Mouse (Mus musculus) C2C12 (cell line): ENCODE measurements around the gene Samd8. TPM values are rescaled to one million over a fixed set of nuclear protein-coding genes. Genes with fewer than 3 reads are reported as not detected.

ENCODE experiments used
- H3K27me3 ChIP-seq: one replicate; pipeline ENCODE4 v1.6.1; 2011; ENCODE audit not compliant: control insufficient read depth, insufficient read depth, insufficient read length
- H3K36me3 ChIP-seq: one replicate; pipeline ENCODE4 v1.6.1; 2011; ENCODE audit not compliant: control insufficient read depth, insufficient read depth
- H3K4me3 ChIP-seq: one replicate; pipeline ENCODE4 v1.5.1; 2011; ENCODE audit warnings: mild to moderate bottlenecking, control low read depth; ENCODE audit not compliant: poor library complexity, insufficient read depth, severe bottlenecking
- H3K79me2 ChIP-seq: one replicate; pipeline ENCODE4 v1.6.1; 2011; ENCODE audit not compliant: control insufficient read depth, insufficient read depth
- H3K79me3 ChIP-seq: one replicate; pipeline ENCODE4 v1.6.1; 2011; ENCODE audit warnings: low read depth, control low read depth
- H3ac ChIP-seq: one replicate; pipeline ENCODE3; 2011; ENCODE audit warnings: low read depth; ENCODE audit not compliant: control insufficient read depth, insufficient read length
- CEBPB ChIP-seq: IDR thresholded peaks from one replicate; pipeline ENCODE4 v1.6.1; 2011; ENCODE audit warnings: low read depth, mild to moderate bottlenecking, control low read depth, moderate library complexity
- CTCF ChIP-seq: IDR thresholded peaks from one replicate; pipeline ENCODE4 v1.5.1; 2011; ENCODE audit not compliant: control insufficient read depth, insufficient read depth, insufficient read length
- FOSL1 ChIP-seq: IDR thresholded peaks from one replicate; pipeline ENCODE4 v1.8.0; 2011; ENCODE audit warnings: mild to moderate bottlenecking, low read length; ENCODE audit not compliant: poor library complexity, insufficient read depth, severe bottlenecking
- MAX ChIP-seq: IDR thresholded peaks from one replicate; pipeline ENCODE4 v1.6.1; 2011; ENCODE audit warnings: mild to moderate bottlenecking, control low read depth
- MYOD1 ChIP-seq: IDR thresholded peaks from one replicate; pipeline ENCODE4 v1.6.1; 2011; ENCODE audit warnings: low read depth; ENCODE audit not compliant: control insufficient read depth, insufficient read length
- MYOG ChIP-seq: IDR thresholded peaks from one replicate; pipeline ENCODE4 v1.6.1; 2011; ENCODE audit not compliant: control insufficient read depth, insufficient read length; ENCODE audit errors: extremely low read depth
- USF1 ChIP-seq: IDR thresholded peaks from one replicate; pipeline ENCODE4 v1.6.1; 2011; ENCODE audit warnings: low read depth, mild to moderate bottlenecking, control low read depth, moderate library complexity
- polyA plus RNA-seq: library from polyadenylated mRNA; unstranded; fragments of >200 nt; fragmentation: generic; extraction: Trizol; gene quantifications from one replicate; pipeline ENCODE4 v1.2.1, GENCODE M21; 2012; ENCODE audit warnings: missing spikeins

Gene Samd8
- polyA plus RNA-seq, 1 experiment, result 7.8 TPM

DNA sequence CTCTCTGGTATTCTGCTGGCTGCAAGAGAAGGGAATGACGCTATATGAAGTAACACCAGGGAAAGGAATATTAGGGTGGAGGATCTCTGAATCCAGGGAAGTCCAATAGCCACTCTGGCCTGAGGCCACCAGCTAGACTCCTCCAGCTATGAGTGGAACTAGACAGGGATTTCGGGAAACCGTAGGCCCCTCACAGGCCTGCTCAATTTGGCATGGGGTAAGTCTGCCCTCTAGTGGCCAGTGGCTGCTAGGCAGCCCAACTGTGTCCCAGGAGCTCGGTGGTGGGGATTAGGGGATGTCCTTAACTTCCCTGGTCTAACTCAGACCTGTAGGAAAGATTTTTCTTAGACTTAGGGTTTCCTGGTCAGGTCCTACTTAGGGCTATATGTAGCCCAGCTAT lies 8.5 kb upstream of the Samd8 start:
- H3K79me2 ChIP-seq, result no peaks in the 10 kb centered on the region
- H3ac ChIP-seq, result no peak overlapping the region
- no peaks in the 10 kb centered on the region for H3K27me3 ChIP-seq
- no peak overlapping the region for H3K4me3 ChIP-seq
- TF ChIP-seq MYOG, result no peak
- TF ChIP-seq CEBPB, result no peak
- TF ChIP-seq CTCF, result peak; percentile 89
- TF ChIP-seq MYOD1, result no peak
- H3K79me3 ChIP-seq, result no peaks in the 10 kb centered on the region
- no peaks in the 10 kb centered on the region for H3K36me3 ChIP-seq

DNA sequence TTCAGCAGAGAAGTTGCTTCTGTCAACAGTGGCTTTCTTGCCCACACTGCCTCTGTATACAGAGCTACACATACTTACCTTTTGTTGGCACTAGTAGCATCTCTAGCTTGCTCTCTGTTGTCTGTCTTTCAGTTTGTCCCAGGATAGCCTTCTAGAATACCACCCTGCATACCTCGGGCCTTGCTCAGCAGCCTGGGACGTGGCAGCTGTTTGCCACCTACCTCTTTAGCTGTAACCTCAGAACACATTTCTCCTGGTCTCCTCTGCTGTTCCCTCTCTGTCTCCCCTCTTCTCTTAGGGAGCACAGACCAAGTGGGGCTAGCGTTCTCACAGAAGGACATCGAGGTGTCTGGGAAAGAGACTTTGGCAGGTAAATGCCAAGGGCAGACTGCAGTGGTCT lies 7.9 kb upstream of the Samd8 start:
- H3K79me3 ChIP-seq, result no peaks in the 10 kb centered on the region
- H3ac ChIP-seq, result no peak overlapping the region
- no peak overlapping the region for H3K4me3 ChIP-seq
- no peaks in the 10 kb centered on the region for H3K36me3 ChIP-seq
- no peaks in the 10 kb centered on the region for H3K27me3 ChIP-seq
- no peaks in the 10 kb centered on the region for H3K79me2 ChIP-seq
- TF ChIP-seq MAX, result no peak
- TF ChIP-seq FOSL1, result no peak
- no peak for TF ChIP-seq USF1
- TF ChIP-seq CEBPB, result no peak
- no peak for TF ChIP-seq MYOD1
- no peak for TF ChIP-seq MYOG
- TF ChIP-seq CTCF, result no peak

DNA sequence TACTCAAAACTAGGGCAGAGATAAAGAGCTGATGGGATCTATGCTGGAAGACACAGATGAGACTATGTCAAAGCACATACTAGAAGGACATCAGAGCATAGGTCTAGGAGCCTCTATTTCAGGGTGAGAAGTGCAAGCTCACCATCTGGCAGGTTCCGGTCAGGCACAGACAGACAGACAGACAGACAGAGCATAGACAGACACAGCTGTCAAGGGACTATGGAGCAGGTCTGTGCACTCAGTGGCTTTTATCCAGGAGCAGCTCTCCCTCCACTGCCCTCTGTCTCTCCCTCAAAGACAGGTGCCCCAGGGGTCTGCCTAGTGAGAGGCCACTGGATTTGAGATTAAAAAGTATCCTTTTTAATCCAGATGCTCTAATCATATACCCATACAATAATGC lies 6.2 kb upstream of the Samd8 start:
- TF ChIP-seq CEBPB (no peak), FOSL1 (no peak), USF1 (no peak), MAX (no peak), MYOG (no peak), MYOD1 (no peak), CTCF (no peak)
- Histone ChIP-seq H3K79me2 (no peaks in the 10 kb centered on the region), H3K27me3 (no peaks in the 10 kb centered on the region)

DNA sequence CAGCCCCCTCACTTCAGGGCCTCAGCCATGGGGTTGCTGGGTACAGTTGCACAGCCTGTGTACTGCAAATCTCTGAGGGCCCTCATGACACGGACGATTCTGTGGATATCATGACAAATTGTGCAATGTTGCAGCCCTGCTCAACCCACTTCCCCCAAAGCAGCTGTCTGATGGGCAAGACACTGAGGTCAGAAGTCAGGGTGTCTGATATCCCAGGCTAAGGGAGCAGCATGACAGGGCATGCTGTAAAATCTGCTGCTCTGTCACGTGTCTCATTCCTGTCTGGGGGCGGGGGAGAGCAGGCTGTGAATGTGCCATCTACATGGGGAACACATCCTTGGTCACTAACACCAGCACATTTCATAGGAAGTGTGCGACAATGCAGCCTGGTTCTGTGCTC lies 5.2 kb upstream of the Samd8 start:
- Histone ChIP-seq H3K79me2 (no peaks in the 10 kb centered on the region), H3K4me3 (no peak overlapping the region), H3K36me3 (no peaks in the 10 kb centered on the region), H3ac (no peak overlapping the region), H3K27me3 (no peaks in the 10 kb centered on the region), H3K79me3 (no peaks in the 10 kb centered on the region)
- TF ChIP-seq MAX (no peak), USF1 (peak; percentile 73), MYOD1 (peak; percentile 63), CEBPB (peak; percentile 42), CTCF (no peak), FOSL1 (no peak), MYOG (no peak)

More for the DNA sequence above, 6.2 kb upstream of the Samd8 start:
- H3K4me3 ChIP-seq, result no peak overlapping the region
- H3K79me3 ChIP-seq, result no peaks in the 10 kb centered on the region
- no peak overlapping the region for H3ac ChIP-seq
- H3K36me3 ChIP-seq, result no peaks in the 10 kb centered on the region

GRCm38 (mm10) chr14:21746251-21746650 lies 4.1 kb upstream of the Samd8 start:
- no peaks in the 10 kb centered on the region for H3K36me3 ChIP-seq
- no peak for TF ChIP-seq MAX
- TF ChIP-seq CTCF, result no peak
- no peak for TF ChIP-seq MYOG
- H3K4me3 ChIP-seq, result no peak overlapping the region
- peaks cover 9% of the 10 kb centered on the region for H3K79me2 ChIP-seq
- H3ac ChIP-seq, result no peak overlapping the region
- H3K27me3 ChIP-seq, result no peaks in the 10 kb centered on the region
- H3K79me3 ChIP-seq, result peaks cover 4% of the 10 kb centered on the region

GRCm38 (mm10) chr14:21746846-21747245 lies 3.5 kb upstream of the Samd8 start:
- TF ChIP-seq MYOG, result no peak
- TF ChIP-seq USF1, result no peak
- TF ChIP-seq MYOD1, result no peak
- TF ChIP-seq FOSL1, result no peak
- Histone ChIP-seq H3ac (no peak overlapping the region), H3K27me3 (no peaks in the 10 kb centered on the region), H3K79me3 (peaks cover 10% of the 10 kb centered on the region), H3K4me3 (no peak overlapping the region), H3K36me3 (no peaks in the 10 kb centered on the region), H3K79me2 (peaks cover 15% of the 10 kb centered on the region)
